ENCODE assay signal across 7 mouse cellular contexts in the genomic region with DNA sequence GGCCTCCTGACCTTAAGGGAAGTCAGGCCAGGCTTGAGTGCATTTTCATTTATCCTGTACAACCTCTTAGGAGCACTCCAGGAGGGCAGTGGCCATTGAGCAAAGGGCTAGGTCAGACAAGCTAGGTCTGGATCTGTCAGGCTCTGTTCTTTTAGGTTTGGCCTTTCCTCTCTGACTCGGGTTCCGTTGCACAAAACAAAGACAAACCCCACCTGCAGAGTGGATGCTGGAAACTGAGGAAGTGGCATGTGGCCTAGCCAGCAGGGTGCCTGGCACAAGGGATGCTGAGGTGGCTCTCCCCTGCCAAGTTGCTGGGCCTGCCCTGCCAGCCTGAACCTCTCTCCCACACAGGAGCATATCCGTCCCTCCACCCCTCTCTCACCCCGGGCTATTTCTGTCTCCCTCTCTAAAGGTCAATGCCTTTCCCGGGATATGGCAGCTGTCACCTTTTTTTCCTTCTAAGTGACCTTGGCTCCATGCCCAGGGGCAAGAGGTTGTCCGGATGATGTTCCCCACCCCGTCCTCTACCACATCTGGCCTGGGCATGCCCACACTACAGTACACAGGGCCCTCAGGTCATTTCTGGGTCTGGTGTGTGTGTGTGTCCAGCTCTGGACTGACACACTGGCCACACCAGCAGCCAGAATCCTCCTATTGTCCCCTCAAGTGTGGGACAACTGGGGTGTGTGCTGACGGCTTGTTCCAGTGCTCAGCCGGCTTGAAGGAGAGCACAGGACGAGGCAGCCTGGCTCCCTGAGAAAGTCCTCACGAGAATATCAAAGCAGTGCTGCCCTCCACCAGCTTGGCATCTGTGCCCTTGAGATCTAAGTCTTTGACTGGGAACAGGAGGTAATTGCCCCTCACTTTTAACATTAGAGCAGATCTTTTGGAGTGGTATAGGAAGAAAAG.
DNase-seq lines count a peak whose midpoint lies in the region; ATAC-seq lines count a peak whose summit lies in the region.

No protein-coding gene starts in this region.

- no peak for ATAC-seq in granulocyte monocyte progenitor cell, adult 5-6 weeks (replicated peaks; ENCODE audit: poor library complexity, severe bottlenecking)

- intact Hi-C loops in gastrocnemius, postnatal 36 days (cut with DNase I), result loop anchor here (5.0 kb wide), 1 partner anchor 65 kb away; the partner anchor contains the start of gene Irf2bpl

- DNase-seq in adrenal gland, adult 2 months, result peak; percentile 95
- peak; percentile 96 for DNase-seq in cerebellum, adult 8-10 months
- DNase-seq in gastrocnemius, postnatal 36 days, result peak; percentile 54 to 63
- peak; percentile 86 for DNase-seq in kidney, adult 11 months
- peak; percentile 68 for DNase-seq in lung, postnatal 36 days
- no peak for DNase-seq in urinary bladder, postnatal 14 days (ENCODE audit: low spot score)
